Mouse (Mus musculus): ENCODE measurements around the gene Wbp11.

- TF ChIP-seq CTCF (IDR thresholded peaks at IDR 0.05; ENCODE audit: extremely low read depth, insufficient read length, insufficient replicate concordance, low read depth, low read length) (no peak), POLR2A (IDR thresholded peaks at IDR 0.05; ENCODE audit: low read depth, low read length) (no peak)
Measured at GRCm38 (mm10) chr6:136852762-136853161, 24.7 kb upstream of the Wbp11 start.

Measured in small intestine, adult 2 months (tissue).